Mouse (Mus musculus): ENCODE results near the gene Tango6.

- TF ChIP-seq POLR2A (IDR thresholded peaks at IDR 0.05; ENCODE audit: insufficient read depth, low read depth, low read length) (no peak), CTCF (IDR thresholded peaks at IDR 0.05; ENCODE audit: insufficient read depth, low read depth, low read length) (no peak)
Observed at GRCm38 (mm10) chr8:106648421-106648820, 34.4 kb upstream of the Tango6 start.

Measured in olfactory bulb, adult 2 months (tissue).